Mouse (Mus musculus) cerebellum, postnatal 4 days (tissue): ENCODE results near the gene Tuba1b.
"Not testable (repeated sequence)": the region's sequence is repeated elsewhere in the genome, so short reads cannot be mapped to it uniquely, and the experiment has no call there.

Experiments used
- DNase-seq, 2 experiments: peaks; one replicate each; pipeline ENCODE4 v3.0.0; 2022; ENCODE audit warnings: low spot score in 2 of 2, mixed read lengths in 1 of 2

Gene Tuba1b

GRCm38 (mm10) chr15:98954425-98955253, 20.3 kb upstream of the Tuba1b start:
- DNase-seq: no peak

DNA sequence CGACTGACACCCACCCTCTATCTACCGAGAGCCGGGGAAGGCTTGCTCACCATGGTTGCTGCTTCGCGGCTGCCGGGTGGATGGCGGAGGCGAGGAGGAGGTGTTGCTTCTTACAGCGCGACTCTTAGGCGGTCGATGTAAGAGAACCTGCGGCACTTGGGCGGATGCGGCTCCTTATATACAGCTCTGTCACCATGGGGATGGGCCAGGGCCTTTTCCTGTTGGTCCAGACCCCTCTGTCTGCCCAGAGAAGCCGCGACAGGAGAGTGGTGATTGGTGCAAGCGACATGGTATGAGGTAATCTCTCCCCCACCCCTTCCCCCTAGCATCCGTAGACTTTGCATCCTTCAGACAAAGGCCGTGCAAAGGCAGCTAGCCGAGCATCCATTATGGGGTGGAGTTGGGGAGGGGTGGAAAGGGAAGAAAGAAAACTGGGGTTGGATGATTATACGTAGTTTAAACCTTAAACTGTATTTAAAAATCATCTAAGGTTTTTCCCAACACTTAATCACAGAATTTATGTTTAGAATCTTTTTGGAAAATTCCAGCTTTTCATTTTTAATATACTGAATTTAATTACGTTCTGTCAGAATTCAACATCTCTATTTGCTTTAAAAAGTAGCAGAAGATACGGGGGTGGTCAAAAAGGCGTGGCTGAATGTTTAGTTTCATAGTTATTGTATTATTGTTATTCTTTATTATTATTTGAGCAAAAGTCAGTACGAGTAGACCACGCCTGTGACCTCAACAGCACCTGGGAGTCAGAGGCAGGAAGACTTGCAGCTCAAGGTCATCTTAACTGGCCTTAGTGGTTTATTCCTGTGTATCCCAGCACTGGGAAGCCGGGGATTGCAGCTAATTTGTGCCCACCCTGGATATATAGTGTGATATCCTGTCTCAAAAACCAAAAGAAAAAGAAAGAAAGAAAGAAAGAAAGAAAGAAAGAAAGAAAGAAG, 19.3 kb upstream of the Tuba1b start, which contains the start of the genes Gm49450 and Tuba1a:
Gene Gm49450 (minus strand): TSS at position 151 of the 956 bp plus-strand sequence.
Gene Tuba1a (minus strand): TSS at position 303 of the 956 bp plus-strand sequence.
- peak; percentile 90 to 96 for DNase-seq

DNA sequence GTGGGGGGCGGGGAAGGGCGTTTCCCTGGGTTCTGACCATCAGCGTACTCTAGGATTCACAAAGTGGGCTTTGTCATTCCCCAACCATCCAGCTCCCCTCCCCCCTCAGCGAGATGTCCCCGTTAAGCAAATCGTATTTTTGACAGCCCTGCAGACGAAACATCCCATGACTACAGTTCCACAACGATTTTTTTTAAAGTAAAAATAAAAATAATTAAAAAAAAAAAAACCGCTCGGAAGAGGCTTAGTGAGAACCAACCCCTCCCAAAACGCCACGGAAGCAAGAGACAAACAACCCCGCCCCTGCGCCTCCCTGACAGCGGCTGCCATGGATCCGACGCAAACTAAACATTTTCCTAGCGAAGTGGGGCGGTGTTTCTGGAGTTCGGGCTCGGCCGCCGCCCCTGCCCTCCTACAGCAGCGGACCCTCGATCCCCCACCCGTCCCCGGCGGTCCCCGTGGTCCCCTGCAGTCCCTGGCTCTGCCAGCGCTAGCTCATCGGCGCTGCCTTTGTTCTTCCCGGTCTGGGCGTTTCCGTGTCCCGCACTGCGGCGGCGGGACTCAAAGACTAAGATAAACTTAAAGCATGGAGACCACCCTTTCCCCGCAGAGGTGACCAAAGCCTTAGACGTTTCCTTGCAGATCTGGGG, 18.5 kb upstream of the Tuba1b start:
- peak in 1 of 2 experiments; percentile 54 for DNase-seq

GRCm38 (mm10) chr15:98952063-98952455, 17.7 kb upstream of the Tuba1b start:
- no peak for DNase-seq

DNA sequence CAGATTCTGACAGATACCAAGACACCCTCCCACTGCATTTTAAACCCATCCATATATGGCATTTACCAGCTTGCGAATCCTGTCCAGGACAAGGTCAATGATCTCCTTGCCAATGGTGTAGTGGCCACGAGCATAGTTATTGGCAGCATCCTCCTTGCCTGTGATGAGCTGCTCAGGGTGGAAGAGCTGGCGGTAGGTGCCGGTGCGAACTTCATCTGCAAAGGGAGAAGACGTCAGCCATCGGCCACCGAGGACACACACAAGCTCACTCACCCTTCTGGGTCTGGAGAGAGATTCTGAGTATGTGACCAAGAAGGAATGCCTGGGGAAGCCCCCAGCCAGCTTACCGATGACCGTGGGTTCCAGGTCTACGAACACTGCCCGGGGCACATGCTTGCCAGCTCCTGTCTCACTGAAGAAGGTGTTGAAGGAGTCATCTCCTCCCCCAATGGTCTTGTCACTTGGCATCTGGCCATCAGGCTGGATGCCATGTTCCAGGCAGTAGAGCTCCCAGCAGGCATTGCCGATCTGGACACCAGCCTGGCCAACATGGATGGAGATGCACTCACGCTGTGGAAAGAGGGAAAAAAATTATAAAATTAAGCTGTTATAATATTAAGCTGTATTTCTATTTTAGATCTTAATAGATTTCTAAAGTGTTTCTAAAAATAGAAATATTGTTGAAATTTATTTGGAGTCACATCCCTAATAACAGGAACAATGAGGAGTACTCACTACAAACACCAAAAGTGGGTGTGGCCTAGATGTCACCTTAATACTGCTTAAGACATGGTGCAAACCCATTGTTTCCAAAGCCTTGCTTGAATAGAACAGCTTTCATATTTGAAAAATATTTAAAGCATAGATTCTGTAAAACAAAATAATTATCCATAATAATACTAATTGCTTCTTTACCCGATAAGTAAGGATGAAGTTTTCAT, 17.0 kb upstream of the Tuba1b start:
- not testable (repeated sequence) for DNase-seq

- no peak for DNase-seq
These were observed 15.2 kb upstream of the Tuba1b start for GRCm38 (mm10) chr15:98949607-98949892.

DNA sequence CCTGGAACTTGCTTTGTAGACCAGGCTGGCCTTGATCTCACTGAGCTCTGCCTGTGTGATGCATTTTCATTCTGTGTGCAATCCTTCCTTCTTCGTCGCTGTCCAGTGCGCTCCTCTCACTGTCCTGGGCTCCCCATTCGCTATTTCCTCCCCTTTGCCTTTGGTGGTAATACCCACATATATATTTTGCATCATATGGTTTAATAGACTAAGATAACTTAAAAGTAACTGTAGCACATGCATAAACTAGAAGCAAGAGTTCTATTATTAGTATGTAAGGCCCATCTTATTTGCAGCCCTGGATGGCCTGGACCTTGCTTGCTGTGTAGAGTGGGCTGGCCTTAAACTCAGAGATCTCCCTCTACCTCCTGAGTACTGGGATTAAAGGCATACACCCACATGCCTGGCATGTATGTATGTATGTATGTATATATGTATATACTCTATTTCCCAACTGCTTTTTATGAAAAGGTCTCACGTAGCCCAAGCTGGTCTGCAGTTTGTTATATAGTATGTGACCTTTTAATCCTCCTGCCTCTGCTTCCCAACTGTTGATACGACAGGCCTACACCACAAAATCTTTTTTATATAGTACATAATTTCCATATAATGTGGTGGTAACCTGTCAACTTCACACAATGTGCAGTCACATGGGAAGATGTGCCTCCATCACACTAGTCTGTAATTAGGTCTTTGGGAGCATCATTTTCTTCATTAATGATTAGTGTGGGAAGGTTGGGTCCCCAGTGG, 14.7 kb upstream of the Tuba1b start:
- DNase-seq: no peak

- DNase-seq: no peak
These were observed 14.0 kb upstream of the Tuba1b start for GRCm38 (mm10) chr15:98948382-98948781.

GRCm38 (mm10) chr15:98947884-98948283, 13.5 kb upstream of the Tuba1b start:
- DNase-seq: no peak

DNA sequence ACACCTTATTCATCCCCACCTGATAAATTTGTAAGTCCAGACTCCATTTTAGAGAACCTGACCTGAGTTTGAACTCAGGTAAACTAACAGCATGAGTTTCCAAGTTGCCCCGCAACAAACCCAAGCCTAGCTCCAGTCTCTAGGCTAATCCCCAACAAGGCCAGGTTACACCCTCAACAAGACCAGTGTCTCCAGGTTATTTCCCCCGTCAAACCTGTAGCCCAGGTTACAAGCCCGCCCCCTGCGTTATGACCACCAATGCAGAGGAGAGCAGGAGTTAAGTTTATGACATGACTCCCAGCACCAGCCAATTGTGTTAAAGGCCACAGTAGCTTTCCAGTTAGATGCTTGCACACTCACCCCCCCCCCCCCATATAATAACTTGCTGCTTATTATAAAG, 8.8 kb upstream of the Tuba1b start:
- no peak for DNase-seq

DNA sequence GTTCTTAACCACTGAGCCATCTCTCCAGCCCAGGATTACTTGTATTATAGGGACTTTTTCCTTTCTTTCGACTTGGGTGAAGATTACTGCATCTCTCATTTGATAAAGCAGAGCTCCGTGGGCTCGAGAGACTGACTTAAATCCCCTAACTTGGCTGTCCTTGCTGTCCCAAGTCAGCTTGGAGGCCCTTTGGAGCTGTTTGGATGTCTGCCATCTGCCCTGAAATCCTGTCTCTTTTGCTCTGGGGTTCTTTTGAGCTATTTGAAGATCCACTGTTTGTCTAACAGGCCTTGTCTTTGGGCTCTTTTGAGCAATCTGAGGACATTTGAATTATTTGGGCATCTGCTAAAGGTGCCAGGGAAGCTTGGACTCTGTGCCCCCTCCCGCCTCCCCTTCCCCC, 7.7 kb upstream of the Tuba1b start:
- no peak for DNase-seq

DNA sequence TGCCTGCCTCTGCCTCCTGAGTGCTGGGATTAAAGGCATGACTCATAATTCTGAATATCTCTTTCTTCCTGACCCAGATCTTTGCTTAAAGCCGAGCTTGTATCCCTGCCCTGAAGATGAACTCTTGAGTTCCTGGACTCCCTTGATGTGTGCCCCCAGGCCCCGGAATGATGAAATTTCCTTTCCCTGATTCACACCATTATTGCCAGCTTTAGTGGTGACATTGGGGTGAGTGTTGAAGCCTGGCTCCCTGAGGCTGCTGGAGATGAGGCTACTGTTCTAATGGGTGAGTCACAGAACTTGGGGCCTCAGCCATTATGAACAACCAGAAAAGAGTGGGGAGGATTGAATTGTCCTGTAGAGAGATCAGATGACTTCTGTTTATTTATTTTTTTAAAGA, 7.2 kb upstream of the Tuba1b start:
- no peak for DNase-seq

GRCm38 (mm10) chr15:98940816-98941215, 6.5 kb upstream of the Tuba1b start:
- DNase-seq: no peak

DNA sequence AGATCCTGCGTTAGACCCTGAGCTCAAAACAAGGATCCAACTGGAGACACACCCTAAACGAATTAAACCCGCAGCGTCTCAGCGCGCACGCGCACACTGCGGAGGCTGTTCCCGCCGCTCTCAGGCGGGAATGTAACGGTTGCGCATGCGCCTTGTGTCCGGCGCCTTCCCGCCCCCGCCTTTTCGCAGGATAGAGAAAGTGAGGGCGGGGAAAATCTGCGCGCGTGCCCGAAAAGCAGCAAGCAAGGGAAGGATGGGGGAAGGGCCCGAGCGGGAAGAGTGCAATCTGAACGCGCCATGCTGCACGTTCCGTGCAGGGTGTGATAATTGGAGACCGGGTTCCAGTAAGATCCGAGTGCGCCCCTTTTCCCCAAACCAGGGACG, 540 bp downstream of the Tuba1b start:
- DNase-seq: peak; percentile 83 to 96

- DNase-seq: not testable (repeated sequence)
These were observed 1.2 kb downstream of the Tuba1b start for GRCm38 (mm10) chr15:98933004-98933671.

- no peak for DNase-seq
These were observed 3.4 kb downstream of the Tuba1b start for GRCm38 (mm10) chr15:98930998-98931397.

- DNase-seq: no peak
These were observed 4.2 kb downstream of the Tuba1b start for GRCm38 (mm10) chr15:98930017-98930734.

DNA sequence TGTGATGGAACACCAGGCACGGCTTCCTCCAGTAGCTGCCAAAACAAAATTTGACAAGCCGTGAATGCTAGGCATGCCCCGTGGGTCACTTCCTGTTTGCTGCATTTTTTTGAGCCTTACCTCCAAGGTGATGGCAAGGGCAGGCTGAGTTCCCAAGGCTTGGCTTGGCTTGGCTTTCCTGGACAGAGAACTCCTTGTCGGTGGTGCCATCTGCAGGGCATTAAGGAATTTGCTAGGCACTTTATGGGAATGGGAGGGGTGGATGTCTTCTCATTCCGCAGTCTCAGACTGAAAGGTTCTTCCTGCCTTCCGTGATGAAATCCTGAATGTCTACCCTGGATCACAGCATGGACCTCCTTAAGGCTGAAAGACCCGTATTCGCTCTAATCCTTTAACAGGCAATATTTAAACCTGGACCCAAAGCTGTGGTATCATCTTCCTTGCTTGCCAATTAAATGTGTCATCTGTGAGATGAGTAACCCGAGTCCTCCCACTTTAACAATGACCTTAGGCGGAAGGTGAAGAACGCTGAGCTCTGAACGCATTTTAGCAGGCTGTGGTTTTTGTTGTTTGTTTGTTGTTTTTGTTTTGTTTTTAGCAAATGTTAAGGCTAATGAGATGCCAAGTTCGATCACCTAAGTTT, 5.6 kb downstream of the Tuba1b start:
- DNase-seq: peak; percentile 40 to 69

DNA sequence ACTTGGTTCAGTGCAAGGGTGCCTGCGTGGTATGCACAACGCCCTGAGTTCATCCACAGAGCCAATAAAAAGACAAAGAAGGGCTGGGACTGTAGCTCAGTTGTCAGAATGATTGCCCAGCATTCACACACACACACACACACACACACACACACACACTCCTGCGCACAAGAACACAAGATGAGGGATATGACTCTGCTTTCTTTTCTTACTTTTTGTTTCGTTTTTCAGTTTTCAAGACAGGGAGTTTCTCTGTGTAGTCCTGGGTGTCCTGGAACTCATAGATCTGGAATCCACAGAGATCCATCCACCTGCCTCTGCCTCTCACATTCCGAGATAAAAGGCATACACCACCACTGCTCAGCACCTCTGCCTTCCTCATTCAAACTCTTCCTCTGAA, 6.8 kb downstream of the Tuba1b start:
- no peak for DNase-seq
